Mouse (Mus musculus): Measurements from ENCODE around the gene Itgb5.
A peak's percentile ranks its signal among the peaks of the same experiment; 100 is the strongest.

Gene Itgb5

GRCm38 (mm10) chr16:33941271-33941781, 111.9 kb downstream of the Itgb5 start:
- DNase-seq: peak; percentile 53

- peak; percentile 73 for DNase-seq
Measured at GRCm38 (mm10) chr16:33942341-33942740, 112.9 kb downstream of the Itgb5 start.

GRCm38 (mm10) chr16:33943388-33943787, 113.9 kb downstream of the Itgb5 start:
- DNase-seq: no peak

- DNase-seq: no peak
Measured at GRCm38 (mm10) chr16:33944126-33944525, 114.7 kb downstream of the Itgb5 start.

GRCm38 (mm10) chr16:33944772-33945171, 115.3 kb downstream of the Itgb5 start:
- no peak for DNase-seq

GRCm38 (mm10) chr16:33946021-33946420, 116.6 kb downstream of the Itgb5 start:
- DNase-seq: no peak

GRCm38 (mm10) chr16:33947664-33948571, 118.5 kb downstream of the Itgb5 start:
- no peak for DNase-seq

- DNase-seq: no peak
Measured at GRCm38 (mm10) chr16:33950386-33950785, 120.9 kb downstream of the Itgb5 start.

- peak; percentile 96 for DNase-seq
Measured at GRCm38 (mm10) chr16:33950830-33951229, 121.4 kb downstream of the Itgb5 start.

GRCm38 (mm10) chr16:33953008-33953407, 123.5 kb downstream of the Itgb5 start:
- no peak for DNase-seq

- peak; percentile 32 for DNase-seq
Measured at GRCm38 (mm10) chr16:33954793-33955192, 125.3 kb downstream of the Itgb5 start.

GRCm38 (mm10) chr16:33963509-33963908, 134.0 kb downstream of the Itgb5 start:
- DNase-seq: no peak

GRCm38 (mm10) chr16:33965878-33966537, 136.5 kb downstream of the Itgb5 start:
- no peak for DNase-seq

GRCm38 (mm10) chr16:33966538-33967282, 137.2 kb downstream of the Itgb5 start, which contains the start of gene Umps:
Gene Umps, minus strand, starts transcription at chr16:33967038.
- peak; percentile 89 for DNase-seq

GRCm38 (mm10) chr16:33967283-33967640, 137.8 kb downstream of the Itgb5 start:
- peak; percentile 32 for DNase-seq

GRCm38 (mm10) chr16:33979855-33980254, 150.4 kb downstream of the Itgb5 start:
- DNase-seq: no peak

- DNase-seq: no peak
Measured at GRCm38 (mm10) chr16:33983712-33984111, 154.2 kb downstream of the Itgb5 start.

- DNase-seq: no peak
Measured at GRCm38 (mm10) chr16:33985372-33985771, 155.9 kb downstream of the Itgb5 start.

- no peak for DNase-seq
Measured at GRCm38 (mm10) chr16:33986993-33987392, 157.5 kb downstream of the Itgb5 start.

- peak; percentile 78 for DNase-seq
Measured at GRCm38 (mm10) chr16:33988358-33989012, 159.0 kb downstream of the Itgb5 start.

GRCm38 (mm10) chr16:33989106-33989505, 159.6 kb downstream of the Itgb5 start:
- no peak for DNase-seq

- DNase-seq: no peak
Measured at GRCm38 (mm10) chr16:33990712-33991111, 161.2 kb downstream of the Itgb5 start.
